Mouse (Mus musculus): ENCODE results near the gene Cpa1. TPM values are rescaled to one million over a fixed set of nuclear protein-coding genes. Genes with fewer than 3 reads are reported as not detected.

Gene Cpa1
- total and polyA plus RNA-seq, 3 experiments = 0.14 to 0.21 TPM; not detected in 1

GRCm38 (mm10) chr6:30596230-30596898, 42.7 kb upstream of the Cpa1 start:
- intact Hi-C loops (cut with DNase I) = no loop called here
- no peaks in the 10 kb centered on the region for H3K4me1 ChIP-seq (ENCODE audit: control insufficient read depth, insufficient read depth, low read length)
- H3K27me3 ChIP-seq (ENCODE audit: control insufficient read depth, insufficient read depth, low read length) = no peaks in the 10 kb centered on the region
- H3K9ac ChIP-seq (ENCODE audit: low read depth, low read length) = no peak overlapping the region
- no peak overlapping the region for H3K27ac ChIP-seq
- WGBS = 86% methylated on average over 8 of the region's 8 CpGs
- H3K79me2 ChIP-seq (replicated peaks; ENCODE audit: control insufficient read depth, insufficient read depth, low read length) = no peaks in the 10 kb centered on the region
- no peak for DNase-seq
- TF ChIP-seq CTCF (IDR thresholded peaks at IDR 0.05) (no peak), EP300 (IDR thresholded peaks at IDR 0.05; ENCODE audit: insufficient read depth, low read depth, low read length) (no peak), POLR2A (IDR thresholded peaks at IDR 0.05; ENCODE audit: insufficient read depth, low read depth, low read length) (no peak)
- H3K36me3 ChIP-seq (ENCODE audit: control insufficient read depth, insufficient read depth, low read length) = no peaks in the 10 kb centered on the region
- no peak overlapping the region for H3K4me3 ChIP-seq

- H3K27me3 ChIP-seq (ENCODE audit: control insufficient read depth, insufficient read depth, low read length) = no peaks in the 10 kb centered on the region
- intact Hi-C loops (cut with DNase I) = no loop called here
- H3K9ac ChIP-seq (ENCODE audit: low read depth, low read length) = no peak overlapping the region
- no peak for TF ChIP-seq EP300 (IDR thresholded peaks at IDR 0.05; ENCODE audit: insufficient read depth, low read depth, low read length)
- TF ChIP-seq POLR2A (IDR thresholded peaks at IDR 0.05; ENCODE audit: insufficient read depth, low read depth, low read length) = no peak
- no peak for TF ChIP-seq CTCF (IDR thresholded peaks at IDR 0.05)
- no peak for DNase-seq
- H3K79me2 ChIP-seq (replicated peaks; ENCODE audit: control insufficient read depth, insufficient read depth, low read length) = no peaks in the 10 kb centered on the region
- H3K4me1 ChIP-seq (ENCODE audit: control insufficient read depth, insufficient read depth, low read length) = no peaks in the 10 kb centered on the region
- no peaks in the 10 kb centered on the region for H3K36me3 ChIP-seq (ENCODE audit: control insufficient read depth, insufficient read depth, low read length)
- H3K27ac ChIP-seq = no peak overlapping the region
- H3K4me3 ChIP-seq = no peak overlapping the region
- 66% methylated on average over 3 of the region's 3 CpGs for whole genome bisulfite sequencing
These were observed 39.0 kb upstream of the Cpa1 start for GRCm38 (mm10) chr6:30600033-30600432.

GRCm38 (mm10) chr6:30600995-30601394, 38.0 kb upstream of the Cpa1 start:
- no peak for DNase-seq
- Histone ChIP-seq H3K9ac (ENCODE audit: low read depth, low read length) (no peak overlapping the region), H3K4me1 (ENCODE audit: control insufficient read depth, insufficient read depth, low read length) (no peaks in the 10 kb centered on the region), H3K79me2 (replicated peaks; ENCODE audit: control insufficient read depth, insufficient read depth, low read length) (no peaks in the 10 kb centered on the region), H3K36me3 (ENCODE audit: control insufficient read depth, insufficient read depth, low read length) (no peaks in the 10 kb centered on the region), H3K27ac (no peak overlapping the region), H3K4me3 (no peak overlapping the region), H3K27me3 (ENCODE audit: control insufficient read depth, insufficient read depth, low read length) (no peaks in the 10 kb centered on the region)
- 96% methylated on average over 1 of the region's 1 CpGs for WGBS
- intact Hi-C loops (cut with DNase I) = no loop called here
- TF ChIP-seq EP300 (IDR thresholded peaks at IDR 0.05; ENCODE audit: insufficient read depth, low read depth, low read length) (no peak), POLR2A (IDR thresholded peaks at IDR 0.05; ENCODE audit: insufficient read depth, low read depth, low read length) (no peak), CTCF (IDR thresholded peaks at IDR 0.05) (no peak)

- H3K27me3 ChIP-seq (ENCODE audit: control insufficient read depth, insufficient read depth, low read length) = no peaks in the 10 kb centered on the region
- no peaks in the 10 kb centered on the region for H3K4me1 ChIP-seq (ENCODE audit: control insufficient read depth, insufficient read depth, low read length)
- intact Hi-C loops (cut with DNase I) = no loop called here
- H3K36me3 ChIP-seq (ENCODE audit: control insufficient read depth, insufficient read depth, low read length) = no peaks in the 10 kb centered on the region
- H3K27ac ChIP-seq = no peak overlapping the region
- H3K79me2 ChIP-seq (replicated peaks; ENCODE audit: control insufficient read depth, insufficient read depth, low read length) = no peaks in the 10 kb centered on the region
- TF ChIP-seq POLR2A (IDR thresholded peaks at IDR 0.05; ENCODE audit: insufficient read depth, low read depth, low read length) = no peak
- TF ChIP-seq CTCF (IDR thresholded peaks at IDR 0.05) = no peak
- no peak overlapping the region for H3K9ac ChIP-seq (ENCODE audit: low read depth, low read length)
- DNase-seq = no peak
- 92% methylated on average over 7 of the region's 7 CpGs for WGBS
- H3K4me3 ChIP-seq = no peak overlapping the region
These were observed 34.6 kb upstream of the Cpa1 start for GRCm38 (mm10) chr6:30604342-30604867.

GRCm38 (mm10) chr6:30605111-30605510, 33.9 kb upstream of the Cpa1 start:
- DNase-seq = no peak
- intact Hi-C loops (cut with DNase I) = no loop called here
- no peaks in the 10 kb centered on the region for H3K79me2 ChIP-seq (replicated peaks; ENCODE audit: control insufficient read depth, insufficient read depth, low read length)
- no peak overlapping the region for H3K9ac ChIP-seq (ENCODE audit: low read depth, low read length)
- H3K27ac ChIP-seq = no peak overlapping the region
- 88% methylated on average over 4 of the region's 4 CpGs for WGBS
- H3K36me3 ChIP-seq (ENCODE audit: control insufficient read depth, insufficient read depth, low read length) = no peaks in the 10 kb centered on the region
- H3K4me1 ChIP-seq (ENCODE audit: control insufficient read depth, insufficient read depth, low read length) = no peaks in the 10 kb centered on the region
- H3K4me3 ChIP-seq = no peak overlapping the region
- no peak for TF ChIP-seq EP300 (IDR thresholded peaks at IDR 0.05; ENCODE audit: insufficient read depth, low read depth, low read length)
- TF ChIP-seq POLR2A (IDR thresholded peaks at IDR 0.05; ENCODE audit: insufficient read depth, low read depth, low read length) = no peak
- H3K27me3 ChIP-seq (ENCODE audit: control insufficient read depth, insufficient read depth, low read length) = no peaks in the 10 kb centered on the region

- no peak overlapping the region for H3K27ac ChIP-seq
- H3K4me1 ChIP-seq (ENCODE audit: control insufficient read depth, insufficient read depth, low read length) = no peaks in the 10 kb centered on the region
- DNase-seq = no peak
- H3K4me3 ChIP-seq = no peak overlapping the region
- H3K36me3 ChIP-seq (ENCODE audit: control insufficient read depth, insufficient read depth, low read length) = no peaks in the 10 kb centered on the region
- WGBS = 85% methylated on average over 5 of the region's 5 CpGs
- H3K9ac ChIP-seq (ENCODE audit: low read depth, low read length) = no peak overlapping the region
- intact Hi-C loops (cut with DNase I) = no loop called here
- H3K79me2 ChIP-seq (replicated peaks; ENCODE audit: control insufficient read depth, insufficient read depth, low read length) = no peaks in the 10 kb centered on the region
- TF ChIP-seq EP300 (IDR thresholded peaks at IDR 0.05; ENCODE audit: insufficient read depth, low read depth, low read length) = no peak
- TF ChIP-seq POLR2A (IDR thresholded peaks at IDR 0.05; ENCODE audit: insufficient read depth, low read depth, low read length) = no peak
- no peak for TF ChIP-seq CTCF (IDR thresholded peaks at IDR 0.05)
- H3K27me3 ChIP-seq (ENCODE audit: control insufficient read depth, insufficient read depth, low read length) = no peaks in the 10 kb centered on the region
These were observed 33.3 kb upstream of the Cpa1 start for GRCm38 (mm10) chr6:30605672-30606071.
